Mouse (Mus musculus) stomach, postnatal 0 days (tissue): ENCODE measurements at regions not wholly inside any gene's neighbourhood (a gene's known extent, or its start where the extent isn't known, plus 50 kb on each side); places are given as distances from the start of the nearest gene placed in this dataset.

Experiments
- CTCF ChIP-seq: IDR thresholded peaks from 2 replicates; pipeline ENCODE4 v1.5.1; 2016; ENCODE audit warnings: antibody characterized with exemption, low read depth, mild to moderate bottlenecking, moderate library complexity
- EP300 ChIP-seq: optimal IDR thresholded peaks from 2 replicates; pipeline ENCODE3; 2016; ENCODE audit warnings: antibody characterized with exemption

DNA sequence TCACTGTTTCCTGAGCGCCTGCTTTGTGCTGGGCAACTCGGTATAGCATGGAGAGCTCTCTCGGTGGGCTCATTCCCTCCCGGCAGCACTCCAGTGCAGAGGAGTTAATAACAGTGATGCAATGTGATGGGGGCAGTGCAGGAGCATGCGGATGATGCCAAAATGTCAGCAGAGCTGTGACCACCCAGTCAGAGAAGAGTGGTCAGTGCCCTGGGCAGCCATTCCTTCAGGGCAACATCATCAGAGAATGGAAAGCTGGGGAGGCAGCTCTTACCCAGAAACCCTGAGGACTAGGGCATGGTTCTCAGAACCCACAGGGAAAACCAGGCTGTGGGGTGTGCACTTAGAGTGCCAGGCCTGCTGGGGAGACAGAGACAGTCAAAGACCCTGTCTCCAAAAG is 410.0 kb upstream of the Atp11b start:
- no peak for TF ChIP-seq CTCF
- TF ChIP-seq EP300: no peak
